Mouse (Mus musculus): Measurements from ENCODE around the gene Bcat1. TPM values are rescaled to one million over a fixed set of nuclear protein-coding genes. Genes with fewer than 3 reads are reported as not detected.

The Bcat1 gene
- 2.2 TPM for polyA plus RNA-seq (2014; fragmentation: Illumina TruSeq; extraction: RNeasy Lipid Tissue Mini Kit (QIAGEN cat#74804); ENCODE audit: low read depth, low replicate concordance)

DNA sequence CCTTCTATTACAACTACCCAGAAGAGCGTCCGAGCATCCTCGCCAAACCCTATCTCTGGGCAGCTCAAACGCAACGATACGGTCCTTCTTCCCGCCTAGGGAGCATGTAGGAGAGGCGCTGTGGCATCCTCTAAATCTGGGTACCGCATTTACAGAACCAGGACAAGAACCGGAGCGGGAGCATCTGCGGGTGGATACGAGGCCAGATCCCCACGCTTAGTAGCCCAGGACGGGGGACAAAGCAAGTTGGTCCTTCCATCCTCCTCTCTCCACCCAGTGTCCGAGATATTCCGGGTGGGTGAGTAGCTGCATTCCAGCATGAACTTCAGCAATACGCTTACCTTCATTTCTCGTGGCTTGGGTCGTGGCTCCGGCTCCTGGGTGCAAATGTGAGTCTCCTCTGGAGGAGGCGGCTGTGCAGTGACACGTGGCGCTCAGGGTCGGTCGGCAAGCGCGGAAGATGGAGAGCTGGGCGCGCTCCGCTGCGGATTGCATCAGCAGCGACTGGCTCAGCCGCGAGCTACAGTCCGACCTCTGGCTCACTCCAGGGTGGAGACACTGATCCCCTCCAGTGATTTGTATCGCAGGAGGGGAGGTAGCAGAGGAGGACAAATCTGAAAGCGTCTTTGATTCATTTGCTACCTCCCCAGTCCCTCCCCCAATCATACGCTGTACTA is at the start of gene Bcat1:
Gene Bcat1, minus strand, starts transcription at position 637 of the 677 bp plus-strand sequence.

DNA sequence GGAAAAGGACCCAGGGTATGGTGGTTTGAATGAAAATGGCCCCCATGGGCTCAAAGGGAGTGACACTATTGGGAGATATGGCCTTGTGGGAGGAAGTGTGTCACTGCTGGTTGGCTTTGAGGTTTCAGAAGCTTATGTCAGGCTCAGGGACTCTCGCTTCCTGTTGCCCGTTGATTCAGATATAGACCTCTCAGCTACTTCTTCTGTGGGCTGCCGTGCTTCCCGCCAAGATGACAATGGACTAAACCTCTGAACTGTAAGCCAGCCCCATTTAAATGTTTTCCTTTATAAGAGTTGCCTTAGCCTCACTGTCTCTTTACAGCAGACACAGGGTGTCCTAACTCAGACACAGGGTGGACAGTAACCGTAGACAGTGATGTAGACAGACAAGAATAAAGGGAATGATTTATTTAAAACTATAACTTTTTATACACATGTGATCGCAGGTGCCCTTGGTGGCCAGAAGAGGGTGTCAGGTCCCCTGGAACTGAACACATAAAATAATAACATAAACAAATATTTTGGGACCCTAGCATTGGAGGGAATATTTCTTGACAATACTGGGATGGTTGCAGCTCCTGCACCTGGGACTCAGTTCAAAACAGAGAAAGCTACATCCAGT is 39.6 kb upstream of the Bcat1 start, which contains the start of gene Lrmp:
Gene Lrmp, plus strand, starts transcription at position 178 of the 622 bp plus-strand sequence.

Other genes starting within 250 kb of the Bcat1 start
- 0.81 TPM for gene Lrmp, start 39.5 kb upstream of the Bcat1 start, polyA plus RNA-seq (2014; fragmentation: Illumina TruSeq; extraction: RNeasy Lipid Tissue Mini Kit (QIAGEN cat#74804); ENCODE audit: low read depth, low replicate concordance)
- 1.3 TPM for gene Casc1, start 134.8 kb upstream of the Bcat1 start, polyA plus RNA-seq (2014; fragmentation: Illumina TruSeq; extraction: RNeasy Lipid Tissue Mini Kit (QIAGEN cat#74804); ENCODE audit: low read depth, low replicate concordance)
- 246 TPM for gene Etfrf1, start 134.9 kb upstream of the Bcat1 start, polyA plus RNA-seq (2014; fragmentation: Illumina TruSeq; extraction: RNeasy Lipid Tissue Mini Kit (QIAGEN cat#74804); ENCODE audit: low read depth, low replicate concordance)
- 112 TPM for gene Kras, start 174.1 kb upstream of the Bcat1 start, polyA plus RNA-seq (2014; fragmentation: Illumina TruSeq; extraction: RNeasy Lipid Tissue Mini Kit (QIAGEN cat#74804); ENCODE audit: low read depth, low replicate concordance)